Mouse (Mus musculus): ENCODE measurements at regions not wholly inside any gene's neighbourhood (a gene's known extent, or its start where the extent isn't known, plus 50 kb on each side); places are given as distances from the start of the nearest gene placed in this dataset.
"Not testable (repeated sequence)": the region's sequence is repeated elsewhere in the genome, so short reads cannot be mapped to it uniquely, and the experiment has no call there.

DNA sequence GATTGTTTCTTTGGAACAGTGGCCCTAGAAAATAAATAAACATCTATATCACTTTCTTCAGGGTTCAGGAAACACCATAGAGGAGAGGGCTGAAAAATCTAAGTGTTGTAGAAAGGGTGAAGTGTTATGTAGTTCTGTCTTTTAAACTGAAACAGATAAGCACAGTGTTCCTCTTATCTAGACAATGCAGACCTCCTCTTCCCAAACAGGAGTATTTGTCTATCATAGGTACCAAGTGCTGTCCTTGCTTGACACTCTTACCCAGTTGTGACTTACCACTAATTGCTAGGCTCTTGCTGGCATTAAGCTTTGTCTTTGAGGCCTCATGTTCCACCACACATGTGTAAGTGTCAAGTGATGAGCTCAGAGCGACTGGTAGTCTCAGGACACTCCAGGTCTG lies 75.3 kb upstream of the Adam6b start:
- WGBS = 58% methylated on average over 1 of the region's 1 CpGs

DNA sequence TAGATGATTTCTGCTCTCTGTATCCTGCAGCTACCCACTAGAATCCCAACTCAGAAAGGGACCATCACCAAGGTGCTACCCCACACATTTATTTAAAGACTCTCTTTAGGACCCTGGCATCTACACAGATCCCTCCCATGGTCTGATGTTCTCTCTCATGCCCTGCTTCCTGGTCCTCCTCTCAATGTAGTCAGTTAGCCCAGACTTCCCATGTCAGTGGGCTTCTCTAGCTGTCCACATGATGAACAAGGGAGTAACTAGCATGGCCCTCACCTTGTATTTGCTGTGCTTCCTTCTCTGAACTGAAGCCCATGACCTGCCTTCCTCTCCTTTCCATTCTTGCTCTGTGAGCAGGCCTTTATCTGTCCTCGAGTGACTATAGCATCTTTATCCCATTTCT lies 71.8 kb upstream of the Adam6b start:
- Histone ChIP-seq H3K27me3 (ENCODE audit: control insufficient read depth, insufficient read depth, low read length) (no peaks in the 10 kb centered on the region), H3K4me2 (replicated peaks) (no peak overlapping the region), H3K27ac (no peak overlapping the region), H3K9me3 (ENCODE audit: control insufficient read depth, low read length) (0 out of 2 replicates have a peak, but pooled peaks cover 6% of the 10 kb centered on the region), H3K4me1 (replicated peaks; ENCODE audit: control insufficient read depth, insufficient read depth, low read length) (no peaks in the 10 kb centered on the region), H3K36me3 (replicated peaks; ENCODE audit: control insufficient read depth, insufficient read depth) (no peaks in the 10 kb centered on the region), H3K9ac (no peak overlapping the region), H3K4me3 (replicated peaks; ENCODE audit: low read length) (no peak overlapping the region)
- WGBS = 66% methylated on average over 1 of the region's 1 CpGs
- DNase-seq (ENCODE audit: low spot score) (no peak), ATAC-seq (ENCODE audit: low FRiP score) (no peak)

More for the DNA sequence above, 75.3 kb upstream of the Adam6b start:
- no peak overlapping the region for H3K4me2 ChIP-seq (replicated peaks)
- H3K27me3 ChIP-seq (ENCODE audit: control insufficient read depth, insufficient read depth, low read length) = no peaks in the 10 kb centered on the region
- H3K9me3 ChIP-seq (ENCODE audit: control insufficient read depth, low read length) = 0 out of 2 replicates have a peak, but pooled peaks cover 6% of the 10 kb centered on the region
- ATAC-seq (ENCODE audit: low FRiP score) = no peak
- no peak overlapping the region for H3K9ac ChIP-seq
- H3K27ac ChIP-seq = no peak overlapping the region
- H3K4me3 ChIP-seq (replicated peaks; ENCODE audit: low read length) = no peak overlapping the region
- H3K4me1 ChIP-seq (replicated peaks; ENCODE audit: control insufficient read depth, insufficient read depth, low read length) = no peaks in the 10 kb centered on the region
- DNase-seq (ENCODE audit: low spot score) = no peak
- no peaks in the 10 kb centered on the region for H3K36me3 ChIP-seq (replicated peaks; ENCODE audit: control insufficient read depth, insufficient read depth)

DNA sequence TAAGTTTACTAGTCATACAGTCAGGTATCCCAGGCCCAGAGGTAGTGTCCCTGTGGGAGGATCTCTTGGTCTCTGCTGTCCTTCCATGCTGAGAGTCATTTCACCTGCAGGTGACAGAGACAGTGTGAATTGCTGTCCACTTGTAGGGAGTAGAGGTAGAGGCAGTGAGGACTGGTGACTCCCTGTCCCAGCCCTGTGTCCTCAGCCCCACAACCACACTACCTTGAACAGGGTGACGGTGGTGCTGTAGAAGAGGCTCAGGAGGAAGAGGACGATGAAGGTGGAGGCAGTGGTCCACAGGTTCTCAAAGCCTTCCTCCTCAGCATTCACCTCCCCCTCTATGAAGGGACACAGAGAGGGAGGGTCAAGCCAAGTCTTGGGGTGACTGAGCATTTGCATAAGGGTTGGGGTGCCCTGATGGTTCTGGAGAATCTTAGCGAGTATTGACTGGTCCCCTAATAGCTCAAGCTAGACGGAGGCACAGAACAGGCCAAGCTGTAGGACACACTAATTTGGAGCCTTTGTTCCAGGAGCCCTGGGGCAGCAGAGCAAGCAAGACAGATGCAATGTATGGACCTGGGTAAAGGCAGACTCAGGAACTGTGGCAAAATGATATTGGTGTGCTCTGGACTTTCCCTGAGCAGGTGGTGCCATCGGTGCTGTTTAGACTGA lies 70.4 kb upstream of the Adam6b start:
- no peak overlapping the region for H3K27ac ChIP-seq
- H3K9ac ChIP-seq = no peak overlapping the region
- WGBS = 85% methylated on average over 5 of the region's 5 CpGs
- DNase-seq (ENCODE audit: low spot score) (no peak), ATAC-seq (ENCODE audit: low FRiP score) (no peak)
- no peak overlapping the region for H3K4me3 ChIP-seq (replicated peaks; ENCODE audit: low read length)
- 0 out of 2 replicates have a peak, but pooled peaks cover 2% of the 10 kb centered on the region for H3K9me3 ChIP-seq (ENCODE audit: control insufficient read depth, low read length)
- H3K36me3 ChIP-seq (replicated peaks; ENCODE audit: control insufficient read depth, insufficient read depth) = no peaks in the 10 kb centered on the region
- no peaks in the 10 kb centered on the region for H3K4me1 ChIP-seq (replicated peaks; ENCODE audit: control insufficient read depth, insufficient read depth, low read length)
- H3K27me3 ChIP-seq (ENCODE audit: control insufficient read depth, insufficient read depth, low read length) = no peaks in the 10 kb centered on the region
- H3K4me2 ChIP-seq (replicated peaks) = no peak overlapping the region

DNA sequence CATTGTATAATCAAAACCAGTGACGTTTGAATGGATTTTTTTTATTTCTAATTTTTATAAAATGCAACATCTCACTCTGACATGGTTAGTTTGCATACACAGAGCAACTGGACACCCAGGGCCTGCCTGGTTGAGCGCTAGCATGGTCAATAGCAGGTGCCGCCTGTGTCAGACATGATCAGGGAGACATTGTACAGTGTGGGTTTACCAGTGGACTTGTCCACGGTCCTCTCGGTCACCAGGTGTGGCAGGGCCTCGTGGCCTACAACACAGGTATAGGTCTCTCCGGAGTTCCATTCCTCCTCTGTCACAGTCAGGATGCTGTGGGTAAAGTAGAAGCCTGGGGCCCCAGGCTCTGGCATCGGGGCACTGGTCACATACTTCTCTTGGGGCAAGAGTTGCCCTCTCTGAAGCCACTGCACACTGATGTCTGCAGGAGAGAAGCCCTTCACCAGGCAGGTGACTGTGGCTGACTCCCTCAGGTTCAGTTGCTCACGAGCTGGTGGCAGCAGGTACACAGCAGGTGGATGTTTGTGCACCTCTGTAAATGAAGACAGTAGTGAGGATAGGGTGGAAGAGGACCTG lies 68.5 kb upstream of the Adam6b start:
- H3K27ac ChIP-seq = no peak overlapping the region
- H3K4me2 ChIP-seq (replicated peaks) = no peak overlapping the region
- no peaks in the 10 kb centered on the region for H3K4me1 ChIP-seq (replicated peaks; ENCODE audit: control insufficient read depth, insufficient read depth, low read length)
- no peaks in the 10 kb centered on the region for H3K27me3 ChIP-seq (ENCODE audit: control insufficient read depth, insufficient read depth, low read length)
- ATAC-seq (ENCODE audit: low FRiP score) = no peak
- no peak overlapping the region for H3K9ac ChIP-seq
- H3K4me3 ChIP-seq (replicated peaks; ENCODE audit: low read length) = no peak overlapping the region
- H3K9me3 ChIP-seq (ENCODE audit: control insufficient read depth, low read length) = no peaks in the 10 kb centered on the region
- H3K36me3 ChIP-seq (replicated peaks; ENCODE audit: control insufficient read depth, insufficient read depth) = no peaks in the 10 kb centered on the region
- WGBS = 86% methylated on average over 9 of the region's 9 CpGs
- DNase-seq (ENCODE audit: low spot score) = no peak

DNA sequence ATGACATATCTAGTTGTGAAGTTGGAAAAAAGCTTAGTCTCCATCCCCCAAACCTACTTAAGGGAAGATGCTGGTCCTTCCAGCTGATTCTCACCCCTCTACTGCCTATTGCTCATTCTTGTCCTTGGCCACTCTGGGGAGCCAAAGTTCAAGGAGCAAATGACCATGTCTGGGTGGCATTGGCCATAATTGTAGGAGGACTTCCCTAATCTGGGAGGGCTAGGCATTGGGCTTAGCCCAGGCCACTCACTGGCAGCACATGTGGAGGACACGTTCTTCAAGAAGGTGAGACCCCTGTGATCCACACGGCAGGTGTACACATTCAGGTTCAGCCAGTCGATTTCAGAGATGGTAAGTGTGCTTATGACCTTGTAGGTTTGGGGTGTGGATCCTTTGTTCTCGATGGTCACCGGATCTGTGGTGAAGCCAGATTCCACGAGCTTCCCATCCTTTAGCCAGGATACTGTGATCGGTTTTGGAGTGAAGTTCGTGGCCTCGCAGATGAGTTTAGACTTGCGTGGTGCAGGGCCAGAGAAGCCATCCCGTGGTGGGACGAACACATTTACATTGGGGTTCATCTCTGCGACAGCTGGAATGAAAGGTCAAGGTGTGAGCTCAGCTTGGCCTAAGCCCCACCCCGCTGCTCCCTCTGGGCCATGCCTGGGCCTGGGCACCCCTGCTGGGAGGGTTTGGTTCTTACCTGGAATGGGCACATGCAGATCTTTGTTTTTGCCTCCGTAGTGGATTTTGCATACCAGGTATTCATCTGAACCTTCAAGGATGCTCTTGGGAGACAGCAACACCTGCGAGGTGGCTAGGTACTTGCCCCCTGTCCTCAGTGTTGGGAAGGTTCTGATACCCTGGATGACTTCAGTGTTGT lies 67.4 kb upstream of the Adam6b start:
- no peak for DNase-seq (ENCODE audit: low spot score)
- H3K4me2 ChIP-seq (replicated peaks) = no peak overlapping the region
- H3K27ac ChIP-seq = no peak overlapping the region
- no peaks in the 10 kb centered on the region for H3K9me3 ChIP-seq (ENCODE audit: control insufficient read depth, low read length)
- H3K9ac ChIP-seq = no peak overlapping the region
- no peaks in the 10 kb centered on the region for H3K4me1 ChIP-seq (replicated peaks; ENCODE audit: control insufficient read depth, insufficient read depth, low read length)
- ATAC-seq (ENCODE audit: low FRiP score) = no peak
- WGBS = 87% methylated on average over 16 of the region's 16 CpGs
- no peaks in the 10 kb centered on the region for H3K36me3 ChIP-seq (replicated peaks; ENCODE audit: control insufficient read depth, insufficient read depth)
- H3K27me3 ChIP-seq (ENCODE audit: control insufficient read depth, insufficient read depth, low read length) = no peaks in the 10 kb centered on the region
- H3K4me3 ChIP-seq (replicated peaks; ENCODE audit: low read length) = no peak overlapping the region

DNA sequence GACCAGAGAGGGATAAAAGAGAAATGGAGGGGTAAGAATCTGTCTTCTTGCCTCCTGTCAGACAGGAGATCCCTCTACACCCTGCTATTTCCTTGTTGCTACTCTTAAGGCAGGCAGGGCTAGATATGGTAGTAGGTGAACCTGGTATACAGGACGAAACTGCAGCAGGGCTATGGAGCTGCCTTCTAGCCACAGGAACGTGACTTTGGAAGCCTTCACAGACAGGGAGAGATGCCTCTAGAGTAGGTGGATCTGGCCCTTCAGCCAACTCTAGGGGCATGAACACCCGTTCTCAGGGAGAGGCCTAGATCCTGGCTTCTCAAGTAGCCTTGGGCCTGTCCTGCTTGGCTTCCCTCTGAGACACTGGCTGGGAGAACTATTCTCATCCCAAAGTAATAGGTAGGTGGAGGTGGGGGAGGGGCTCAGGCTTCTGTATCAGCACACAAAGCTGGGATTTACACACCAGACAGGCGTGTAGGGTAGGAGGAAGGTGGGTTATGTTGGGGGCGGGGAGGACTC lies 66.5 kb upstream of the Adam6b start:
- H3K9ac ChIP-seq = no peak overlapping the region
- no peaks in the 10 kb centered on the region for H3K27me3 ChIP-seq (ENCODE audit: control insufficient read depth, insufficient read depth, low read length)
- WGBS = 88% methylated on average over 5 of the region's 5 CpGs
- H3K4me1 ChIP-seq (replicated peaks; ENCODE audit: control insufficient read depth, insufficient read depth, low read length) = no peaks in the 10 kb centered on the region
- H3K27ac ChIP-seq = no peak overlapping the region
- no peak overlapping the region for H3K4me2 ChIP-seq (replicated peaks)
- H3K36me3 ChIP-seq (replicated peaks; ENCODE audit: control insufficient read depth, insufficient read depth) = no peaks in the 10 kb centered on the region
- no peak for ATAC-seq (ENCODE audit: low FRiP score)
- no peaks in the 10 kb centered on the region for H3K9me3 ChIP-seq (ENCODE audit: control insufficient read depth, low read length)
- no peak for DNase-seq (ENCODE audit: low spot score)
- no peak overlapping the region for H3K4me3 ChIP-seq (replicated peaks; ENCODE audit: low read length)

DNA sequence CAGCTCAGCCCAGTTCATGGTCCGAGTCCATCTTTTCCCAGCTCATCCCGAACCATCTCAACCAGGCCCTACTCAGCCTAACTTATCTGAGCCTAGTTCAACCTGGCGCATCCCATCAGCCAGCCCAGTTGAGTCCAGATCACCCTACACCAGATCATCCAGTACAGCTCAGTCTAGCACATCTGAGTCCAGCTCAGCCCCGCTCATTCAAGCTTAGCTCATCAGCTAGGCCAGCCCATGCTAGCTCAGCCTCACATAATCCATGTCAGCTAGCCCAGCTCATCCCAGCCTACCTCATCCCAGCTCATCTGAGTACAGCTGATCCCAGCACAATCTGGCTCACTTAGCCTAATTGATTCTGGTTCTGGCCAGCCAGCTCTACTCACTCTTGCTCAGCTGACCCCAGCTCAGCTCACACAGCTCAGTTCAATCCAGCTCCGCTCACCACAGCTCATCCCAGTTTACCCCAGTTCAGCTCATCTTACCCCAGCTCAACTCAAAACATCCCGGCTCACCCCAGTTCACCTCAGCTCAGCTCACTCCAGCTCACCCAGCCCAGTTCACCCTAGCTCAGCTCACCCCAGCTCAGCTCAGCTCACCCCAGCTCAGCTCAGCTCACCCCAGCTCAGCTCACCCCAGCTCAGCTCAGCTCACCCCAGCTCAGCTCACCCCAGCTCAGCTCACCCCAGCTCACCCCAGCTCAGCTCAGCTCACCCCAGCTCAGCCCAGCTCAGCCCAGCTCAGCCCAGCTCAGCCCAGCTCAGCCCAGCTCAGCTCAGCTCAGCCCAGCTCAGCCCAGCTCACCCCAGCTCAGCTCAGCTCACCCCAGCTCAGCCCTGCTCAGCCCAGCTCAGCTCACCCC lies 65.3 kb upstream of the Adam6b start:
- DNase-seq (ENCODE audit: low spot score) (no peak), ATAC-seq (ENCODE audit: low FRiP score) (no peak; the same call in 1 of the 2 replicates)
- Histone ChIP-seq H3K9ac (no peak overlapping the region), H3K4me1 (replicated peaks; ENCODE audit: control insufficient read depth, insufficient read depth, low read length) (no peaks in the 10 kb centered on the region), H3K27ac (no peak overlapping the region), H3K36me3 (replicated peaks; ENCODE audit: control insufficient read depth, insufficient read depth) (no peaks in the 10 kb centered on the region), H3K4me3 (replicated peaks; ENCODE audit: low read length) (no peak overlapping the region), H3K9me3 (ENCODE audit: control insufficient read depth, low read length) (no peaks in the 10 kb centered on the region), H3K4me2 (replicated peaks) (no peak overlapping the region), H3K27me3 (ENCODE audit: control insufficient read depth, insufficient read depth, low read length) (no peaks in the 10 kb centered on the region)
- 93% methylated on average over 6 of the region's 6 CpGs for WGBS

DNA sequence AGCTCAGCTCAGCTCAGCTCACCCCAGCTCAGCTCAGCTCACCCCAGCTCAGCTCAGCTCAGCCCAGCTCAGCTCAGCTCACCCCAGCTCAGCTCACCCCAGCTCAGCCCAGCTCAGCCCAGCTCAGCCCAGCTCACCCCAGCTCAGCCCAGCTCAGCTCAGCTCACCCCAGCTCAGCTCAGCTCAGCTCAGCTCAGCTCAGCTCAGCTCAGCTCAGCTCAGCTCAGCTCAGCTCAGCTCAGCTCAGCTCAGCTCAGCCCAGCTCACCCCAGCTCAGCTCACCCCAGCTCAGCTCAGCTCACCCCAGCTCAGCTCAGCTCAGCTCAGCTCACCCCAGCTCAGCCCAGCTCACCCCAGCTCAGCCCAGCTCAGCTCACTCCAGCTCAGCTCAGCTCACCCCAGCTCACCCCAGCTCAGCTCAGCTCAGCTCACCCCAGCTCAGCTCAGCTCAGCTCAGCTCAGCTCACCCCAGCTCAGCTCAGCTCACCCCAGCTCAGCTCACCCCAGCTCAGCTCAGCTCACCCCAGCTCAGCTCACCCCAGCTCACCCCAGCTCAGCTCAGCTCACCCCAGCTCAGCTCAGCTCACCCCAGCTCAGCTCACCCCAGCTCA lies 64.6 kb upstream of the Adam6b start:
- not testable (repeated sequence) for H3K4me1 ChIP-seq (replicated peaks; ENCODE audit: control insufficient read depth, insufficient read depth, low read length); H3K9ac ChIP-seq; H3K9me3 ChIP-seq (ENCODE audit: control insufficient read depth, low read length); ATAC-seq (ENCODE audit: low FRiP score); H3K27ac ChIP-seq; DNase-seq (ENCODE audit: low spot score); H3K36me3 ChIP-seq (replicated peaks; ENCODE audit: control insufficient read depth, insufficient read depth); H3K27me3 ChIP-seq (ENCODE audit: control insufficient read depth, insufficient read depth, low read length); H3K4me3 ChIP-seq (replicated peaks; ENCODE audit: low read length); H3K4me2 ChIP-seq (replicated peaks)

Measured in hindbrain, embryonic 14.5 days (tissue).